Mouse (Mus musculus) ES-CJ7 (cell line): ENCODE measurements at regions not wholly inside any gene's neighbourhood (a gene's known extent, or its start where the extent isn't known, plus 50 kb on each side); places are given as distances from the start of the nearest gene placed in this dataset.
"Not testable (repeated sequence)": the region's sequence is repeated elsewhere in the genome, so short reads cannot be mapped to it uniquely, and the experiment has no call there.

Experiments used
- DNase-seq: peaks from one replicate; pipeline ENCODE4 v3.0.0; 2011; ENCODE audit warnings: low read depth, low spot score

- DNase-seq, result no peak
Observed at GRCm38 (mm10) chr10:45855514-45855913, 277.9 kb downstream of the Hace1 start.

- no peak for DNase-seq
Observed at GRCm38 (mm10) chr10:45859137-45859536, 281.5 kb downstream of the Hace1 start.

GRCm38 (mm10) chr10:45859909-45860308 is 282.3 kb downstream of the Hace1 start:
- DNase-seq, result no peak

GRCm38 (mm10) chr10:45860696-45861095 is 283.1 kb downstream of the Hace1 start:
- DNase-seq, result no peak

- DNase-seq, result no peak
Observed at GRCm38 (mm10) chr10:45865793-45866192, 288.2 kb downstream of the Hace1 start.

GRCm38 (mm10) chr10:45866860-45867259 is 289.2 kb downstream of the Hace1 start:
- DNase-seq, result no peak

- no peak for DNase-seq
Observed at GRCm38 (mm10) chr10:45871028-45871427, 293.4 kb downstream of the Hace1 start.

GRCm38 (mm10) chr10:45872007-45872890 is 294.6 kb downstream of the Hace1 start:
- no peak for DNase-seq

- no peak for DNase-seq
Observed at GRCm38 (mm10) chr10:45873805-45874780, 296.5 kb downstream of the Hace1 start.

- not testable (repeated sequence) for DNase-seq
Observed at GRCm38 (mm10) chr10:45875287-45875686, 297.7 kb downstream of the Hace1 start.

- DNase-seq, result no peak
Observed at GRCm38 (mm10) chr10:45883745-45884144, 306.1 kb downstream of the Hace1 start.

- no peak for DNase-seq
Observed at GRCm38 (mm10) chr10:45886636-45887035, 309.0 kb downstream of the Hace1 start.

GRCm38 (mm10) chr10:45888835-45889234 is 311.2 kb downstream of the Hace1 start:
- DNase-seq, result no peak

GRCm38 (mm10) chr10:45889381-45889951 is 311.8 kb downstream of the Hace1 start:
- no peak for DNase-seq

GRCm38 (mm10) chr10:45890088-45890626 is 312.5 kb downstream of the Hace1 start:
- DNase-seq, result no peak

- no peak for DNase-seq
Observed at GRCm38 (mm10) chr10:45892464-45892863, 314.8 kb downstream of the Hace1 start.

- DNase-seq, result no peak
Observed at GRCm38 (mm10) chr10:45893894-45894831, 316.5 kb downstream of the Hace1 start.

GRCm38 (mm10) chr10:45916928-45917327 is 339.3 kb downstream of the Hace1 start:
- DNase-seq, result peak; percentile 55

GRCm38 (mm10) chr10:45925746-45926145 is 348.1 kb downstream of the Hace1 start:
- no peak for DNase-seq

- DNase-seq, result no peak
Observed at GRCm38 (mm10) chr10:45933631-45934310, 356.1 kb downstream of the Hace1 start.
